Mouse (Mus musculus) liver, embryonic 14.5 days (tissue): ENCODE measurements at regions not wholly inside any gene's neighbourhood (a gene's known extent, or its start where the extent isn't known, plus 50 kb on each side); places are given as distances from the start of the nearest gene placed in this dataset.

ENCODE experiments used
- ATAC-seq: fragments of 200-750 bp; cut with Nextera tagmentation; 2 replicates; pipeline ENCODE4 v1.8.0; 2017; ENCODE audit warnings: moderate number of reproducible peaks, mild to moderate bottlenecking, moderate library complexity; ENCODE audit not compliant: insufficient read depth
- DNase-seq, 3 experiments: peaks; one replicate each; pipeline ENCODE4 v3.0.0-alpha.2; 2012 to 2013; ENCODE audit warnings: low read depth in 3 of 3, low spot score in 3 of 3
- H3K27ac ChIP-seq: fragments of 300-500 bp; sonication (generic); 2 replicates; pipeline ENCODE4 v1.5.1; 2014; ENCODE audit warnings: moderate library complexity, mild to moderate bottlenecking, control low read depth, inconsistent platforms
- H3K27me3 ChIP-seq: fragments of 300-500 bp; sonication (generic); 2 replicates; pipeline ENCODE4 v1.6.1; 2014; ENCODE audit warnings: mild to moderate bottlenecking, low read length, moderate library complexity; ENCODE audit not compliant: control insufficient read depth, insufficient read depth
- H3K36me3 ChIP-seq: fragments of 300-500 bp; sonication (generic); replicated peaks from 2 replicates; pipeline ENCODE4 v1.6.1; 2014; ENCODE audit warnings: low read depth; ENCODE audit not compliant: control insufficient read depth, insufficient read depth
- H3K4me1 ChIP-seq, 2 experiments: fragments of 200-500 bp in 1 of 2; fragments of 300-500 bp in 1 of 2; sonication (generic) in 1 of 2; replicated peaks; 2 replicates each; pipeline ENCODE4 v1.6.1; 2012 to 2014; ENCODE audit warnings: antibody characterized with exemption in 1 of 2, inconsistent platforms in 1 of 2, low read length in 1 of 2; ENCODE audit not compliant: control insufficient read depth in 2 of 2, insufficient read depth in 2 of 2
- H3K4me2 ChIP-seq: fragments of 300-500 bp; sonication (generic); 2 replicates; pipeline ENCODE4 v1.6.1; 2014; ENCODE audit warnings: low read depth, mild to moderate bottlenecking, control low read depth, moderate library complexity
- H3K4me3 ChIP-seq, 2 experiments: fragments of 200-500 bp in 1 of 2; fragments of 300-500 bp in 1 of 2; sonication (generic) in 1 of 2; 2 replicates each; pipeline ENCODE4 v1.5.1; 2012 to 2014; ENCODE audit warnings: low read depth in 2 of 2, low read length in 2 of 2, mild to moderate bottlenecking in 2 of 2, control low read depth in 1 of 2, inconsistent platforms in 1 of 2, moderate library complexity in 1 of 2; ENCODE audit not compliant: insufficient read depth in 1 of 2
- H3K9ac ChIP-seq: fragments of 300-500 bp; sonication (generic); replicated peaks from 2 replicates; pipeline ENCODE4 v1.6.1; 2014; ENCODE audit warnings: mild to moderate bottlenecking, control low read depth, moderate library complexity
- H3K9me3 ChIP-seq: fragments of 300-500 bp; sonication (generic); 2 replicates; pipeline ENCODE4 v1.6.1; 2016; ENCODE audit warnings: low read length, mixed read lengths; ENCODE audit not compliant: control insufficient read depth
- CTCF ChIP-seq: IDR thresholded peaks from 2 replicates; pipeline ENCODE4 v1.5.1; 2016; ENCODE audit warnings: antibody characterized with exemption, low read depth, control low read depth
- EP300 ChIP-seq: IDR thresholded peaks from 2 replicates; pipeline ENCODE4 v1.6.1; 2016; ENCODE audit warnings: antibody characterized with exemption, low read depth
- WGBS: fragments of 180-500 bp; shearing (Covaris S2); extraction: QIAGEN DNeasy Blood & Tissue Kit; methylation state at CpG from one replicate; pipeline ENCODE4 v1.1.7; 2014; ENCODE audit not compliant: insufficient replicate concordance; 5-methylcytosine and 5-hydroxymethylcytosine counted together

DNA sequence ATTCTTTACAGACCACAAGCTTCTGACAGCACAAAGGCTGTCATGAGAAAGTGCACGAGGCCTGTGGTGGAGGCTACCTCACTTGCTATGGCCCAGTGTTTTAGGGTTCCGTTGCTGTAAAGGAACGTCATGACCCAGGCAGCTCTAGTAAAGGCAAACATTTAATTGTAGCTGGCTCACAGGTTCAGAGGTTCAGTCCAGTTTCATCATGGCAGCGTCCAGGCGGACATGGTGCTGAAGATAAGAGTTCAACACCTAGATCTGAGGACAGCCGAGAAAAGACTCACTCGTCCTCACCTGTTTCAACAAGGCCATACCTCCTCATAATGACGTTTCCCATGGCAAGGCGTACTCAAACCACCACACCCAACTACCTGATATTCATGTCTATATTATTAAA lies 132.7 kb upstream of the Foxn2 start:
- H3K4me3 ChIP-seq, result no peak overlapping the region
- no peaks in the 10 kb centered on the region for H3K36me3 ChIP-seq
- H3K9me3 ChIP-seq, result no peaks in the 10 kb centered on the region
- no peaks in the 10 kb centered on the region for H3K4me1 ChIP-seq
- TF ChIP-seq EP300, result no peak
- no peak overlapping the region for H3K27ac ChIP-seq
- H3K27me3 ChIP-seq, result no peaks in the 10 kb centered on the region
- no peak overlapping the region for H3K9ac ChIP-seq
- DNase-seq (no peak), ATAC-seq (no peak)
- WGBS, result 62% methylated on average over 9 of the region's 9 CpGs
- no peak overlapping the region for H3K4me2 ChIP-seq

DNA sequence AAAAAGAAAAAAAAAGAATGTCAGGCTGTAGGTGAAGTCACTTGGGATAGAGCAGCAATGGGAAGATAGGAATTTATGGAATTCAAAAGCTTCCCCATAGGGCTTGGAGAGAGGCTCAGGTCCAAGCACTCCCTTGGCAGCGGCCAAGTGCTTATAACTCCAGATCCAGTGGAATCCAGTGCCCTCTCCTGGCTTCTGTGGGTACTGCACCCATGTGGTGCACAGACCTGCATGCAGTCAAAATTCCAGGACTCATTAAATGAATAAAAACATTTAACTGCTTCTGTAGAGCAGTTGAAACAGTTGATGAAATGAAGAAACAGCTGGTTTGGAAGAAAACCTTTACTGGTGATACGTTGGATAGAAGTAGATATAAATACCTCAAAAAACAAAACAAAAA lies 127.6 kb upstream of the Foxn2 start:
- H3K27me3 ChIP-seq, result no peaks in the 10 kb centered on the region
- WGBS, result 78% methylated on average over 2 of the region's 2 CpGs
- DNase-seq, result no peak

DNA sequence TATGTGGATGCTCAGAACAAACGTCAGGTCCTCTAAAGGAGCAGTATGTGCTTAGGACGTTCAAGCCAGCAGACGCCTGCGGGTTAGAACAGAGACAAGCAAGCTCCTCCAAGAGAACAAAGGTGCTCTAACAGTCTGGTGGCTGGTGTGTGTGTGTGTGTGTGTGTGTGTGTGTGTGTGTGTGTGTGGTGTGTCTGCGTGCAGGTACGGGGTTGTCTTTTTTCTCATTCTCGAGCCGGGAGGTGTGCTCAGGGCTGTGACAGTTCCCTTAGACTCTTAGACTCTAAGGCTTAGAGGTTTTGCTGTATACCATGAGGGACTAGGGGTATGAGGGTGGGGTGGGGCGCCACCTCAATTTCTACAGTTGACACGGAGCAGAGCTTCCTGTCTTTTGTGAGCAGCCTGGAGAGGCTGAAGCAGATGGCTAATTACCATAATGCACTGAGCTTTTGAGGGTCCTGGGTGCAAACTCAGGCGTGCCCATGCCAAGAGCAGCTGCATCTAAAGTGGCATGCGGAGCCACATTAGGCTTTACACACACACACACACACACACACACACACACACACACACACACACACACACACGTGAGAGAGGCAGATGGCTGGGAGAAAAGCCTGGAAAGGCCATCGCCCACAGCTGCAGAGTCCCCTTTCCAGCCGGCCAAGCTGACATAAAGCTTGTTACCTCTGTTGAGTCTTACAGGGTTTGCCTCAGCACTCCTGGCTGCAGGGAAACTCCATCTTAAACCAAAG lies 124.1 kb upstream of the Foxn2 start:
- no peaks in the 10 kb centered on the region for H3K27me3 ChIP-seq
- TF ChIP-seq EP300 (no peak), CTCF (no peak)
- no peak overlapping the region for H3K9ac ChIP-seq
- WGBS, result 62% methylated on average over 15 of the region's 15 CpGs
- no peak overlapping the region for H3K4me2 ChIP-seq
- H3K36me3 ChIP-seq, result no peaks in the 10 kb centered on the region
- no peaks in the 10 kb centered on the region for H3K9me3 ChIP-seq
- ATAC-seq (no peak), DNase-seq (no peak)
- H3K4me1 ChIP-seq, result no peaks in the 10 kb centered on the region
- H3K27ac ChIP-seq, result no peak overlapping the region
- H3K4me3 ChIP-seq, result no peak overlapping the region

More for the DNA sequence above, 127.6 kb upstream of the Foxn2 start:
- no peak for ATAC-seq
- H3K27ac ChIP-seq, result no peak overlapping the region
- H3K4me1 ChIP-seq, result no peaks in the 10 kb centered on the region
- peak; percentile 58 for TF ChIP-seq CTCF
- no peak for TF ChIP-seq EP300
- no peak overlapping the region for H3K9ac ChIP-seq
- no peak overlapping the region for H3K4me2 ChIP-seq
- no peaks in the 10 kb centered on the region for H3K36me3 ChIP-seq
- no peaks in the 10 kb centered on the region for H3K9me3 ChIP-seq
- no peak overlapping the region for H3K4me3 ChIP-seq

DNA sequence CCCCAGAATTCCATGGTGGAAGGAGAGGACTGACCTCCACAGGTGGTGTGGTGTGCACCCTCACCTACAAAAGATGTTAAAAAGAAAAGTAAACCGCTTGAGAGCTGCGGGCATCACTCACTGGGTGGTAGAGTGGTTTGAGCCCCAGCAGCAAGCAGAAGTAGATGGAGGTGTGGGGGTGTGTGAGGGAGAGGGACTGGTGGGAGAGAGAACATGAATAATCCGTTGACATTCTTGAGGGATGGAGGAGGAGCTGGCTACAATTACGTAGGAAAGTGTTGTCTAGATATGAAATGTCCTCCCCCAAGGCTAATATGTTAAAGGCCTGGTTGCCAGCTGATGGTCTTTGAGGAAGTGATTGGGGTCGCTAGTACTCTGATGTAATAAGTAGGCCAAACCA lies 123.2 kb upstream of the Foxn2 start:
- Histone ChIP-seq H3K9ac (no peak overlapping the region), H3K9me3 (no peaks in the 10 kb centered on the region), H3K4me3 (no peak overlapping the region), H3K4me2 (no peak overlapping the region), H3K27me3 (no peaks in the 10 kb centered on the region), H3K27ac (no peak overlapping the region), H3K4me1 (no peaks in the 10 kb centered on the region), H3K36me3 (no peaks in the 10 kb centered on the region)
- ATAC-seq, result no peak
- DNase-seq, result no peak
- 55% methylated on average over 5 of the region's 5 CpGs for WGBS
- no peak for TF ChIP-seq EP300
- TF ChIP-seq CTCF, result no peak

DNA sequence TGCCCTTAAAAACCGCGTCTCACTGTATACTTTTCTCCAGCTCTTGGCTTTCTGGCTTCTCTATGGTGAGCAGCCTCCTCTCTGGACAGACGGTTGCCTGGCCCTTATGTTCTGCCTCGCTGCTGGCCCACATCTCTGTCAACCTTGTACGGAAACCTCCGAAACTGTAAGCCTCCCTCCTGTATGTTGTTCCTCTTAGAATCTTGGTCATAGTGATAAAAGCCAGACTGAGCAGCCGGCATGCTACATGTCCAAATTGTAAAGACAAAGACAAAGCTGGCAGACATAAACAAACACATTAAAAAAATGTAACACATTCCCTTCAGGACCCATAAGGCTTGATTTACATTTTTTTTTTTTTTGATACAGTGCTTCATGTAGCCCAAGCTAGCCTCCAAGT lies 122.7 kb upstream of the Foxn2 start:
- no peak overlapping the region for H3K27ac ChIP-seq
- DNase-seq (no peak), ATAC-seq (no peak)
- TF ChIP-seq EP300 (no peak), CTCF (no peak)
- no peaks in the 10 kb centered on the region for H3K36me3 ChIP-seq
- H3K27me3 ChIP-seq, result no peaks in the 10 kb centered on the region
- WGBS, result 71% methylated on average over 7 of the region's 7 CpGs
- H3K9me3 ChIP-seq, result no peaks in the 10 kb centered on the region
- no peak overlapping the region for H3K4me3 ChIP-seq
- H3K4me2 ChIP-seq, result no peak overlapping the region
- no peaks in the 10 kb centered on the region for H3K4me1 ChIP-seq
- no peak overlapping the region for H3K9ac ChIP-seq
